Mouse (Mus musculus) embryonic facial prominence, embryonic 13.5 days (tissue): ENCODE measurements around the gene Tmem219. TPM values are rescaled to one million over a fixed set of nuclear protein-coding genes. Genes with fewer than 3 reads are reported as not detected.

ENCODE experiments used
- ATAC-seq: fragments of 200-750 bp; cut with Nextera tagmentation; 2 replicates; pipeline ENCODE4 v1.8.0; 2017; ENCODE audit warnings: low read depth; ENCODE audit not compliant: insufficient number of reproducible peaks, insufficient read depth, low FRiP score, low TSS enrichment
- H3K27ac ChIP-seq: fragments of 300-500 bp; sonication (generic); 2 replicates; pipeline ENCODE4 v1.5.1; 2015; ENCODE audit warnings: moderate library complexity, mild to moderate bottlenecking, inconsistent platforms
- H3K27me3 ChIP-seq: fragments of 300-500 bp; sonication (generic); 2 replicates; pipeline ENCODE4 v1.6.1; 2015; ENCODE audit warnings: mild to moderate bottlenecking, inconsistent platforms
- H3K36me3 ChIP-seq: fragments of 300-500 bp; sonication (generic); 2 replicates; pipeline ENCODE4 v1.6.1; 2015; ENCODE audit warnings: mild to moderate bottlenecking, inconsistent platforms
- H3K4me1 ChIP-seq: fragments of 300-500 bp; sonication (generic); 2 replicates; pipeline ENCODE4 v1.6.1; 2015; ENCODE audit warnings: inconsistent platforms
- H3K4me2 ChIP-seq: fragments of 300-500 bp; sonication (generic); 2 replicates; pipeline ENCODE4 v1.6.1; 2015; ENCODE audit warnings: moderate library complexity, mild to moderate bottlenecking, inconsistent platforms
- H3K4me3 ChIP-seq: fragments of 300-500 bp; sonication (generic); 2 replicates; pipeline ENCODE4 v1.5.1; 2015; ENCODE audit warnings: mild to moderate bottlenecking, inconsistent platforms
- H3K9ac ChIP-seq: fragments of 300-500 bp; sonication (generic); 2 replicates; pipeline ENCODE4 v1.6.1; 2015; ENCODE audit warnings: mild to moderate bottlenecking, inconsistent platforms
- H3K9me3 ChIP-seq: fragments of 300-500 bp; sonication (generic); 2 replicates; pipeline ENCODE4 v1.6.1; 2016; ENCODE audit warnings: inconsistent platforms
- WGBS: fragments of 180-500 bp; shearing (Covaris S2); methylation state at CpG from one replicate; pipeline ENCODE4 v1.1.7; 2015; ENCODE audit warnings: mixed read lengths; 5-methylcytosine and 5-hydroxymethylcytosine counted together
- polyA plus RNA-seq: library from polyadenylated mRNA; unstranded; fragments of >200 nt; fragmentation: Nextera tagmentation; extraction: Ambion mirVana; gene quantifications from 2 replicates; pipeline ENCODE4 v1.2.1, GENCODE M21; 2015

Tmem219 gene
- polyA plus RNA-seq, 1 experiment from 2014 or later, result 28.3 TPM

DNA sequence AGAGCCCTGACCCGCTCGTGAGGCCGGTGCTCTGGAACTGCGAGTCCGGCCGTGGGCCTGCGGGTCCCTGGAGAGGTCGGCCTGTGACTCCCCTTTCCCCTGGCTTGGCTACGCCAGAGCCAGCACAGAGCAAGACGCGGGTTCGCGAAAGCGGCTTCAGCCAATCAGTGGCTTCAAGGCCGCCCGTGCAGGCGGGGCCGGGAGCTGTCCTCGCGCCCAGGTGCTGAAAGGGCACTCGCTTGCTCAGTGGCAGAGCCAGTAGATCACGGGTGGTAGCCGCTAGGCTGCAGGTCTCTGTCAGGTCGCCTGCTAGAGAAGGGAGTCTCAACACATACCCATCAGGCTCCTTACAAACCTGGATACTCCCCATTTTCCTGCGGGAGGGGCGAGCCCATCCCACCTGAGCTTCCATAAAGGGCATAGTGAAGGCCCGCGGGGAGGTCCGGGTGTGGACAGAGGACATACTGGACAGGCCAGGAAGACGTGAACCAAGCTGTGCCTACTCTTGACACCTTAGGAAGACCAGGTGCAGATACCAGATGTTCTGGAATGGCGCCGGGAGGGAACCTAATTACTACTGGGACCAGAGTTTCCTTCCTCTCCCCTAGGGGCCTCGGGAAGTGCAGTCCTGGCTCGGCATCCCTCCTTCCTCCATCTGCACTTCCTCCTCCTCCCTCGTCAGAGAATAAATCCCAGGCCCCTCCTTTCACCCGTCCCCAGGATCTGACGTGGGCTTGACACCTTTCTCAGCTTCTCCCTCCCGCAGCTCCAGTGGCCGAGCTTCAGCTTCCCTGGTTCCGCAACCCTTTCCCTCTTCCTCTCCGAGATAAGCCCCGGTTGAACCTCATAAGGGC, 27.3 kb upstream of the Tmem219 start, which contains the start of gene Sez6l2:
Gene Sez6l2, plus strand, starts transcription at position 771 of the 854 bp plus-strand sequence.
- Histone ChIP-seq H3K9me3 (no peaks in the 10 kb centered on the region), H3K4me3 (peak within 1 kb of the TSS; percentile 52), H3K4me2 (peak within 1 kb of the TSS; percentile 99), H3K27me3 (peaks cover 47% of the 10 kb centered on the region), H3K4me1 (peaks cover 14% of the 10 kb centered on the region), H3K9ac (peak within 1 kb of the TSS; percentile 67), H3K36me3 (peaks cover 4% of the 10 kb centered on the region; the same call in 1 of the 2 replicates), H3K27ac (no peak within 1 kb of the TSS)
- under 1% methylated on average over 42 of the region's 42 CpGs for WGBS
- peak; percentile 82 for ATAC-seq

DNA sequence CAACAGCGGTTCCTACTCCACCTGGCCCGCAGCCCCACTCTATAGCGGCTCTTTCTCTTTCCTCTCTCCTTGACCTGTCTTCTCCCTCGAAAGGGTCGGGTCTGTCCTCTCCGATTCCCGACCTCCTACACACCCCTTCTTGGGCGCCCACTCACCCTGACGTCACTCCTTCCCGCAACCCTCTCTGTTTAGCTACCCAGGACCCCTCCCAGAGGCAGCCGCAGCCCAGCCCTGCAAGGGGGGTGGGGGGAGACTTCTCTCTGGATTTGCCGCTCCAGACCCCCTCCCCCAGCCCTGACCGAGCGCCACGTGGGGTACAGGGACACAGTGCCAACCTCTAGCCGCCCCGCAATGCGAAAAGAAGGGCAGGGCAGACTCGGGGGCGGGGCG, 26.7 kb upstream of the Tmem219 start, which contains the start of gene Asphd1:
Gene Asphd1, minus strand, starts transcription at position 180 of the 390 bp plus-strand sequence.
- peak; percentile 50; the same call in 1 of the 2 replicates for ATAC-seq
- Histone ChIP-seq H3K4me2 (peak within 1 kb of the TSS; percentile 99), H3K4me3 (peak within 1 kb of the TSS; percentile 52), H3K9me3 (no peaks in the 10 kb centered on the region), H3K27ac (no peak within 1 kb of the TSS), H3K27me3 (peaks cover 47% of the 10 kb centered on the region), H3K4me1 (peaks cover 14% of the 10 kb centered on the region), H3K36me3 (peaks cover 10% of the 10 kb centered on the region; the same call in 1 of the 2 replicates), H3K9ac (peak within 1 kb of the TSS; percentile 67)
- 2% methylated on average over 21 of the region's 21 CpGs for WGBS

DNA sequence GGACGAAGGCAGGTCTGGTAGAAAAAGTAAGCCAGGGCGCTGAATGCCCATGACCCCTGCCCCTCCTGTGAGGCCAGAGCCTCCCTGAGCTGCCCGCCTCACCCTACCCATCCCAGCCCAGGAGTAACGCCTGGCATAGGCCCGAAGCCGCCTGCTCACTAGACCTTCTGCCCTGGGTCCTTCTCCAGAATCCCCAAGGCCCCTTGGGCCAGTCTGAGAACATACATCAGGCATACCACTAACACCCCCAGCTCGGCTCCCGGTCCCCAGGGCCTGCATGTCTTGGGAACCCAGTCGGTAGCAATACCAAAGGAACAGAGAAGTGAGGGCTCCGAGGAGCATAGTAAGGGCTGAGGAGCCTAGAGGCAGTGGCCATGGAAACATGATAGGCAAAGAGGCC, 25.9 kb upstream of the Tmem219 start:
- no peak for ATAC-seq
- peaks cover 12% of the 10 kb centered on the region; the same call in 1 of the 2 replicates for H3K36me3 ChIP-seq
- peaks cover 14% of the 10 kb centered on the region for H3K4me1 ChIP-seq
- no peak overlapping the region for H3K4me3 ChIP-seq
- peak overlapping the region; percentile 99 for H3K4me2 ChIP-seq
- WGBS, result 81% methylated on average over 10 of the region's 10 CpGs
- no peak overlapping the region for H3K27ac ChIP-seq
- no peak overlapping the region for H3K9ac ChIP-seq
- no peaks in the 10 kb centered on the region for H3K9me3 ChIP-seq
- H3K27me3 ChIP-seq, result peaks cover 42% of the 10 kb centered on the region

DNA sequence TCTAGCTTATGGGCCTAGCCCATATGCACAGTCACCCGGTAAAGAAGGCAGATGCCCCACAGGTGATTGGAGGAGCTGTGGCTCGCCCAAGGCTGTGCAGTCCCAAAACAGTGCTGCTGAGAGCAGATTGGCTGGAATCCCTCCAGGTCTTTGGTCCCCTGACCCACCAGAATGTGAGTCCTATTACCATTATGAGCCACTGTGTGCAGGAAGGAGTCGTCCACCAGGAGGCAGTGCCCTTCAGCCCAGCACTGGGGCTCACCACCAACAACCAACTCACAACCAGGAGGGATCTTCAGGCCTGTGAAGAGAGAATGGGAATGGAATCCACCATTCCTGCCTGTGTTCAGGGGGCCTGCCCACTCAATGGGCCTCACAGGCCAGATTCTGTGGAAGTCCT, 23.8 kb upstream of the Tmem219 start:
- no peaks in the 10 kb centered on the region for H3K9me3 ChIP-seq
- peaks cover 22% of the 10 kb centered on the region; the same call in 1 of the 2 replicates for H3K36me3 ChIP-seq
- no peak overlapping the region for H3K27ac ChIP-seq
- H3K27me3 ChIP-seq, result peaks cover 22% of the 10 kb centered on the region
- no peak for ATAC-seq
- no peak overlapping the region for H3K4me2 ChIP-seq
- H3K9ac ChIP-seq, result no peak overlapping the region
- no peak overlapping the region for H3K4me3 ChIP-seq
- WGBS, result 40% methylated on average over 3 of the region's 3 CpGs
- peaks cover 14% of the 10 kb centered on the region for H3K4me1 ChIP-seq

DNA sequence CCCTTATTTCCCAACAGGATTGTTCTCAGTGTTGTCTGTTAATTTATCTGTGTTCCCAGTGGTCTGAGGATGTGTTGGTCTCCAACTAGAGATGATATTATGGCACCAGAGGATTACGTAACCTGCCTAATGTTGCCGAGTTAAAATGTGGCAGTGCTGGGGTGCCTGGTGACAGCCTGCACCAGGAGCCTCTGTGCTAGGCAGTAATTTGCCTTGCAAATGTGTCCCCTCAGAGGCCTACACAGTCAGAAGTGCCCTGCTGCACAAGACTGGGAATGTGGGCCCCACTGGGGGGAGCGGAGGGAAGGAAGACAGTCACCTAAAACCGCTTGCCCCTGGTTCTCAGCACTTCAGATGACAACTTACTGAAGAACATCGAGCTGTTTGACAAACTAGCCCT, 19.1 kb upstream of the Tmem219 start:
- Histone ChIP-seq H3K4me1 (no peaks in the 10 kb centered on the region), H3K9ac (no peak overlapping the region), H3K9me3 (no peaks in the 10 kb centered on the region), H3K4me3 (no peak overlapping the region), H3K4me2 (no peak overlapping the region), H3K36me3 (peaks cover 43% of the 10 kb centered on the region), H3K27ac (no peak overlapping the region), H3K27me3 (no peaks in the 10 kb centered on the region)
- WGBS, result 74% methylated on average over 5 of the region's 5 CpGs
- ATAC-seq, result no peak

DNA sequence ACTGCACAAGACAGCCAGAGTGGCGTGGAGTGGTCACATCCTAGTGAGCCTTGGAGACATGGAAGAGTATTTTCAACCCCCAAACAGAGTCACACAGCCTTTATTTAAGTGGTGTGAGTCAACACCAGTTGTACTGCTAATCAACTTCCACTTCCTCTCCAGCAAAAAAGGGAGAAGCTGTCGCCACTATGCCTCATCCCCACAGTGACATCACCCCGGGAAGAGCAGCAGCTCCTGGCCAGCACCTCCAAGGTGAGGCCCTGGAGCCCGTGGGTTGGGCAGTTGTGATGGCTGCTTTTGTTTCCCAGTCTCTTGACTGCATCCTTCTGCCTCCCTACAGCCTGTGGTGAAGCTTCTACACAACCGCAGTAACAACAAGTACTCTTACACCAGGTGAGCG, 18.5 kb upstream of the Tmem219 start:
- no peak for ATAC-seq
- H3K4me2 ChIP-seq, result no peak overlapping the region
- H3K36me3 ChIP-seq, result peaks cover 49% of the 10 kb centered on the region
- no peaks in the 10 kb centered on the region for H3K4me1 ChIP-seq
- H3K9ac ChIP-seq, result 0 out of 2 replicates have a peak overlapping the region, but pooled peaks have one; percentile 11
- WGBS, result 54% methylated on average over 6 of the region's 6 CpGs
- no peaks in the 10 kb centered on the region for H3K9me3 ChIP-seq
- no peaks in the 10 kb centered on the region for H3K27me3 ChIP-seq
- no peak overlapping the region for H3K4me3 ChIP-seq
- H3K27ac ChIP-seq, result no peak overlapping the region

DNA sequence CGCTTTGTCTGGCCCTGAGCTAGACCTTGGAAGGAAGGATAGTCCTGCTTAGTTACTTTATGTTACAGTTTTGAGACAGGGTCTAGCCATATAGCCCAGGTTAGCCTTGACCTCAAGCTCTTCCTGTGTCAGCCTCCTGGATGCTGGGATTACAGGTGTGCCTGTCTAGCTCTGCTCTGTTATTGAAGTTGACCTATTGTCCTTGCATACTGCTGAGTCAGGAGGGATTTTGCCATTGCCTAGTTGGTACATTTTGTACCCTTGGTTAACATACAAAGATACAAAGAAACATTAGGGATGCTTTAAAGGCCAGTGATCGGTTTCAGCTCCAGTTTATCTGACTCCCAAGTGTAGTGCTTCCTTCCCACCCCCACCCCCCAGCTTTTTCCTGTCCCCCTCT, 9.9 kb upstream of the Tmem219 start:
- WGBS, result 75% methylated on average over 2 of the region's 2 CpGs
- Histone ChIP-seq H3K4me1 (peaks cover 12% of the 10 kb centered on the region), H3K36me3 (peaks cover 46% of the 10 kb centered on the region), H3K27me3 (no peaks in the 10 kb centered on the region), H3K27ac (no peak overlapping the region), H3K9me3 (no peaks in the 10 kb centered on the region), H3K4me2 (no peak overlapping the region), H3K9ac (no peak overlapping the region), H3K4me3 (no peak overlapping the region)
- ATAC-seq, result no peak

DNA sequence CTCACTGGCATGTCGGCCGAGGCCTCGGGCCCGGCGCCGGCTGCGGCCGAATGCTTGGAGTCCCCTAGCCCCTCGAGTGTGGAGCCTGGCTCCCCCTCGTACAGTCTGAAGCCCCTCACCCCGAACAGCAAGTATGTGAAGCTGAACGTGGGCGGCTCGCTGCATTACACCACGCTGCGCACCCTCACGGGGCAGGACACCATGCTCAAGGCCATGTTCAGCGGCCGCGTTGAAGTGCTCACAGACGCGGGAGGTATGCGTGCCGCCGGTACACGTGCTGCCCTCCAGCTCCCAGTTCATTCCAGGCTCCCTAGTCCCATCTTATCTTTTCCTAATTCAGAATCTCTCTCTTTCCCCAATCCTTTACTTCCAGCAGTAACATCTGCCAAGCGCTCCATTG, 6.3 kb upstream of the Tmem219 start:
- Histone ChIP-seq H3K4me3 (peak overlapping the region; percentile 76), H3K9me3 (no peaks in the 10 kb centered on the region), H3K9ac (peak overlapping the region; percentile 84), H3K4me1 (peaks cover 12% of the 10 kb centered on the region), H3K4me2 (peak overlapping the region; percentile 92), H3K27me3 (no peaks in the 10 kb centered on the region), H3K27ac (peak overlapping the region; percentile 84), H3K36me3 (peaks cover 27% of the 10 kb centered on the region)
- peak; percentile 43 for ATAC-seq
- under 1% methylated on average over 27 of the region's 27 CpGs for WGBS

DNA sequence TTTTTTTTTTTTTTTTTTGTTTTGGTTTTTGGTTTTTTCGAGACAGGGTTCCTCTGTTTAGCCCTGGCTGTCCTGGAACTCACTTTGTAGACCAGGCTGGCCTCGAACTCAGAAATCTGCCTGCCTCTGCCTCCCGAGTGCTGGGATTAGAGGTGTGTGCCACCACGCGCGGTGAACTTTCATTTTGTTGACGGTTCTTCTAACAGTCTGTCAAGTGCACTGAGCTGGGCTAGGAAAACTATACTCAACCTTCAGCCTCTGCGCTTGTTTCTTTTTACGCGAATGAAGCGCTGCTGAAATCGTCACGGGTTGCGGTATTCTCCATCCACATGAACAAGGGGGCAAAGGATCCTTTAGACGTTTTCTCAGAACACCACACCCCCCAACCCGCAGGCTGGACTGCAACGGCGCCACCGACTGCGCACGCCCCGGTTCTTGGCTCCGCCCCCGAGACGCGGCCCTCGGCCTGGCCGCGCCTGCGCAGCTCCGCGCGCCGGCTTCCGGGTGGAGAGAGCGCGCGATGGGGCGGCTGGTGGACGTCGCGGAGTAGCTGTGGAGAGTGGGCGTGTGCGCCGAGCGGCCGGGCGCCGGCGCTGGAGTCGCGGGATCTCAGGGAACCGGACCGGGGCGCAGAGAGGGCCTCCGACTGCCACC, 5.8 kb upstream of the Tmem219 start, which contains the start of gene Kctd13:
Gene Kctd13, plus strand, starts transcription at position 496 of the 654 bp plus-strand sequence.
- Histone ChIP-seq H3K4me3 (peak within 1 kb of the TSS; percentile 76), H3K27ac (peak within 1 kb of the TSS; percentile 84), H3K36me3 (peaks cover 24% of the 10 kb centered on the region), H3K9me3 (no peaks in the 10 kb centered on the region), H3K4me1 (peaks cover 12% of the 10 kb centered on the region), H3K4me2 (peak within 1 kb of the TSS; percentile 92), H3K27me3 (no peaks in the 10 kb centered on the region), H3K9ac (peak within 1 kb of the TSS; percentile 84)
- peak; percentile 95 for ATAC-seq
- 4% methylated on average over 56 of the region's 56 CpGs for WGBS

DNA sequence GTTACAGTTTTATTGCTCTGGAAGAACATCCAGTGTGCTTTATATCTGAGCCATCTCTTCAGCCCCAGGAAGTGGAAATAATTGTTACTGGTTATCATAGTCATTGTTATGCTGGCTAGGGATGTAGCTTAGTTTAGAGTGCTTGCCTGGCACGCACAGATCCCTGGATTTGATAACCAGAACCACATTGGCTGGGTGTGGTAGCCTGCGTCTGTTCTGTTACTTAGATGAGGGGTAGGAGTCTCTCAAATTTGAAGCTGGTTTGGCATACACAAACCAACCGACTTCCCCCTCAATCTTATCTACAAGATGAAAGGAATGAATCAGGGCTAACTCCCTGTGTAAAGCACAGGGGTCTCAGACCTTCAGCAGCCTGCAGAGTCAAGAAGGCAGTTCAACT, 3.6 kb upstream of the Tmem219 start:
- 28% methylated on average over 3 of the region's 3 CpGs for WGBS
- H3K27ac ChIP-seq, result 0 out of 2 replicates have a peak overlapping the region, but pooled peaks have one; percentile 23
- H3K4me2 ChIP-seq, result no peak overlapping the region
- H3K9me3 ChIP-seq, result no peaks in the 10 kb centered on the region
- ATAC-seq, result no peak
- H3K27me3 ChIP-seq, result no peaks in the 10 kb centered on the region
- peaks cover 14% of the 10 kb centered on the region for H3K4me1 ChIP-seq
- no peak overlapping the region for H3K4me3 ChIP-seq
- peak overlapping the region; percentile 32; the same call in 1 of the 2 replicates for H3K9ac ChIP-seq
- peaks cover 9% of the 10 kb centered on the region; the same call in 1 of the 2 replicates for H3K36me3 ChIP-seq

DNA sequence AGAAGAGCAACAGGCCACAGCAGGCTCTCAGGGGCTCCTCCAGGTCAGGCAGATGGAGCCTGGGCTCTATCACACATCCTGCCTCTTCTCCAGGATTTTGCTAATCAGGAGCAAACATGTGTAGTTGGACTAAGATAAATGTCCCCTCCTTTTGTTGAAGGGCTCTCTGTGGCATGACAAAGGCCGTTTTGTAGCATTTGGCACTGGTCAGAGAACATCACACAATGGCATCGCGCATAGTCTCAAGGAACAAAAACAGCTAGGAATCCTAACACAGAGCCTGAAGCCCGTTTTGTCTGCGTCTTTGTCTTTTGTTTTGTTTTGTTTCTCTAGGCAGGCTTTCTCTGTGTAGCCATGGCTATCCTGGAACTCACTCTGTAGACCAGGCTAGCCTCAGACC, 1.3 kb upstream of the Tmem219 start:
- H3K9me3 ChIP-seq, result no peaks in the 10 kb centered on the region
- H3K27me3 ChIP-seq, result no peaks in the 10 kb centered on the region
- H3K4me3 ChIP-seq, result no peak overlapping the region
- 79% methylated on average over 5 of the region's 5 CpGs for WGBS
- no peaks in the 10 kb centered on the region for H3K36me3 ChIP-seq
- peaks cover 2% of the 10 kb centered on the region; the same call in 1 of the 2 replicates for H3K4me1 ChIP-seq
- no peak overlapping the region for H3K9ac ChIP-seq
- no peak for ATAC-seq
- no peak overlapping the region for H3K27ac ChIP-seq
- no peak overlapping the region for H3K4me2 ChIP-seq
